Mouse (Mus musculus) myocyte (in vitro differentiated cells): Measurements from ENCODE around the gene Fbxo31. TPM values are rescaled to one million over a fixed set of nuclear protein-coding genes. Genes with fewer than 3 reads are reported as not detected.
A peak's percentile ranks its signal among the peaks of the same experiment; 100 is the strongest.

Experiments
- H3K27me3 ChIP-seq: one replicate; pipeline ENCODE4 v1.6.1; 2011; ENCODE audit not compliant: control insufficient read depth, insufficient read depth, insufficient read length
- H3K36me3 ChIP-seq: one replicate; pipeline ENCODE4 v1.6.1; 2011; ENCODE audit not compliant: control insufficient read depth, insufficient read depth
- H3K4me2 ChIP-seq: one replicate; pipeline ENCODE4 v1.6.1; 2011; ENCODE audit warnings: low read depth, control low read depth
- H3K4me3 ChIP-seq: one replicate; pipeline ENCODE4 v1.5.1; 2011; ENCODE audit warnings: mild to moderate bottlenecking, control low read depth, moderate library complexity
- H3K79me2 ChIP-seq: one replicate; pipeline ENCODE4 v1.6.1; 2011; ENCODE audit not compliant: control insufficient read depth, insufficient read depth
- H3ac ChIP-seq: one replicate; pipeline ENCODE4 v1.6.1; 2011; ENCODE audit not compliant: control insufficient read depth, insufficient read length
- CEBPB ChIP-seq: IDR thresholded peaks from 2 replicates; pipeline ENCODE4 v1.6.1; 2011; ENCODE audit warnings: mild to moderate bottlenecking, moderate library complexity; ENCODE audit not compliant: poor library complexity, insufficient read depth, severe bottlenecking
- E2F4 ChIP-seq: IDR thresholded peaks from one replicate; pipeline ENCODE4 v1.6.1; 2011; ENCODE audit warnings: mild to moderate bottlenecking, control low read depth, moderate library complexity; ENCODE audit not compliant: insufficient read depth
- MAX ChIP-seq: IDR thresholded peaks from one replicate; pipeline ENCODE4 v1.6.1; 2011; ENCODE audit warnings: low read depth, mild to moderate bottlenecking, control low read depth
- MYOD1 ChIP-seq, 3 experiments: IDR thresholded peaks; one replicate each; pipeline ENCODE4 v1.6.1; 2011; ENCODE audit warnings: control low read depth in 2 of 3, low read depth in 2 of 3, mild to moderate bottlenecking in 2 of 3, moderate library complexity in 1 of 3; ENCODE audit not compliant: insufficient read length in 2 of 3, control insufficient read depth in 1 of 3
- MYOG ChIP-seq, 3 experiments: IDR thresholded peaks; one replicate each; pipeline ENCODE4 v1.6.1; 2011; ENCODE audit warnings: control low read depth in 2 of 3, low read depth in 2 of 3, mild to moderate bottlenecking in 2 of 3; ENCODE audit not compliant: insufficient read length in 2 of 3, control insufficient read depth in 1 of 3, insufficient read depth in 1 of 3
- POLR2A ChIP-seq: IDR thresholded peaks from one replicate; pipeline ENCODE4 v1.6.1; 2011; ENCODE audit warnings: low read depth, mild to moderate bottlenecking, control low read depth, moderate library complexity; ENCODE audit not compliant: insufficient read length
- POLR2AphosphoS2 ChIP-seq: IDR thresholded peaks from one replicate; pipeline ENCODE4 v1.6.1; 2011; ENCODE audit warnings: low read depth, control low read depth; ENCODE audit not compliant: insufficient read length
- REST ChIP-seq: IDR thresholded peaks from one replicate; pipeline ENCODE4 v1.6.1; 2011; ENCODE audit warnings: mild to moderate bottlenecking, control low read depth, moderate library complexity; ENCODE audit not compliant: insufficient read depth, insufficient read length
- SRF ChIP-seq: IDR thresholded peaks from one replicate; pipeline ENCODE4 v1.6.1; 2011; ENCODE audit warnings: low read depth; ENCODE audit not compliant: control insufficient read depth, insufficient read length
- TCF12 ChIP-seq: IDR thresholded peaks from one replicate; pipeline ENCODE4 v1.6.1; 2011; ENCODE audit warnings: mild to moderate bottlenecking, control low read depth; ENCODE audit not compliant: poor library complexity, insufficient read depth, severe bottlenecking
- TCF3 ChIP-seq: IDR thresholded peaks from one replicate; pipeline ENCODE4 v1.6.1; 2011; ENCODE audit warnings: low read depth, control low read depth; ENCODE audit not compliant: insufficient read length
- USF1 ChIP-seq: IDR thresholded peaks from one replicate; pipeline ENCODE4 v1.6.1; 2011; ENCODE audit warnings: low read depth, mild to moderate bottlenecking, control low read depth, moderate library complexity
- polyA plus RNA-seq: library from polyadenylated mRNA; unstranded; fragments of >200 nt; fragmentation: generic; extraction: Trizol; gene quantifications from one replicate; pipeline ENCODE4 v1.2.1, GENCODE M21; 2012; ENCODE audit warnings: missing spikeins

Gene Fbxo31
- polyA plus RNA-seq, 1 experiment, result 23.3 TPM

GRCm38 (mm10) chr8:121551065-121551985 is 27.3 kb downstream of the Fbxo31 start:
- Histone ChIP-seq H3K79me2 (no peaks in the 10 kb centered on the region), H3ac (no peak overlapping the region), H3K27me3 (no peaks in the 10 kb centered on the region), H3K4me3 (no peak overlapping the region), H3K4me2 (no peak overlapping the region), H3K36me3 (peaks cover 3% of the 10 kb centered on the region)
- TF ChIP-seq POLR2AphosphoS2 (no peak), MYOD1 (IDR thresholded peaks at IDR 0.05; ENCODE audit: control insufficient read depth in 1 of 3, insufficient read length in 2 of 3, low read depth in 2 of 3) (peak in 1 of 3 experiments; percentile 76), MAX (no peak), USF1 (no peak), MYOG (IDR thresholded peaks at IDR 0.05; ENCODE audit: control insufficient read depth in 1 of 3, insufficient read depth in 1 of 3, insufficient read length in 2 of 3, low read depth in 2 of 3) (peak in 1 of 3 experiments; percentile 56)

- Histone ChIP-seq H3K79me2 (no peaks in the 10 kb centered on the region), H3K4me3 (no peak overlapping the region), H3K36me3 (peaks cover 3% of the 10 kb centered on the region), H3K27me3 (peaks cover 9% of the 10 kb centered on the region), H3K4me2 (no peak overlapping the region), H3ac (no peak overlapping the region)
- no peak for TF ChIP-seq CEBPB
- TF ChIP-seq REST, result no peak
- no peak for TF ChIP-seq POLR2AphosphoS2
- no peak for TF ChIP-seq USF1
- no peak for TF ChIP-seq SRF
- TF ChIP-seq E2F4, result no peak
- TF ChIP-seq POLR2A, result no peak
- no peak for TF ChIP-seq TCF3
- TF ChIP-seq TCF12, result no peak
- TF ChIP-seq MYOD1 (IDR thresholded peaks at IDR 0.05; ENCODE audit: control insufficient read depth in 1 of 3, insufficient read length in 2 of 3, low read depth in 2 of 3), result no peak
- no peak for TF ChIP-seq MAX
- no peak for TF ChIP-seq MYOG (IDR thresholded peaks at IDR 0.05; ENCODE audit: control insufficient read depth in 1 of 3, insufficient read depth in 1 of 3, insufficient read length in 2 of 3, low read depth in 2 of 3)
These were observed 28.6 kb downstream of the Fbxo31 start for GRCm38 (mm10) chr8:121550056-121550455.

- TF ChIP-seq POLR2A (no peak), TCF12 (no peak), SRF (no peak), E2F4 (no peak), USF1 (no peak), CEBPB (no peak), MYOG (IDR thresholded peaks at IDR 0.05; ENCODE audit: control insufficient read depth in 1 of 3, insufficient read depth in 1 of 3, insufficient read length in 2 of 3, low read depth in 2 of 3) (no peak), TCF3 (no peak), REST (no peak), MAX (no peak)
These were observed 31.5 kb downstream of the Fbxo31 start for GRCm38 (mm10) chr8:121547132-121547531.

GRCm38 (mm10) chr8:121544936-121545335 is 33.7 kb downstream of the Fbxo31 start:
- Histone ChIP-seq H3K79me2 (no peaks in the 10 kb centered on the region), H3K36me3 (no peaks in the 10 kb centered on the region), H3K4me3 (no peak overlapping the region), H3K4me2 (no peak overlapping the region), H3ac (no peak overlapping the region), H3K27me3 (peaks cover 32% of the 10 kb centered on the region)
- TF ChIP-seq MAX (no peak), TCF12 (no peak), MYOD1 (IDR thresholded peaks at IDR 0.05; ENCODE audit: control insufficient read depth in 1 of 3, insufficient read length in 2 of 3, low read depth in 2 of 3) (no peak), POLR2A (no peak), CEBPB (no peak), TCF3 (no peak), POLR2AphosphoS2 (no peak), REST (no peak), USF1 (no peak), SRF (no peak), MYOG (IDR thresholded peaks at IDR 0.05; ENCODE audit: control insufficient read depth in 1 of 3, insufficient read depth in 1 of 3, insufficient read length in 2 of 3, low read depth in 2 of 3) (no peak), E2F4 (no peak)

More at GRCm38 (mm10) chr8:121547132-121547531, 31.5 kb downstream of the Fbxo31 start:
- Histone ChIP-seq H3K36me3 (no peaks in the 10 kb centered on the region), H3ac (no peak overlapping the region), H3K4me3 (no peak overlapping the region), H3K79me2 (no peaks in the 10 kb centered on the region), H3K4me2 (no peak overlapping the region), H3K27me3 (peaks cover 23% of the 10 kb centered on the region)
